Mouse (Mus musculus) liver, embryonic 14.5 days (tissue): Measurements from ENCODE around the gene Cntn1. TPM values are rescaled to one million over a fixed set of nuclear protein-coding genes. Genes with fewer than 3 reads are reported as not detected.

Experiments
- ATAC-seq: fragments of 200-750 bp; cut with Nextera tagmentation; 2 replicates; pipeline ENCODE4 v1.8.0; 2017; ENCODE audit warnings: moderate number of reproducible peaks, mild to moderate bottlenecking, moderate library complexity; ENCODE audit not compliant: insufficient read depth
- DNase-seq, 3 experiments: peaks; one replicate each; pipeline ENCODE4 v3.0.0-alpha.2; 2012 to 2013; ENCODE audit warnings: low read depth in 3 of 3, low spot score in 3 of 3
- H3K27ac ChIP-seq: fragments of 300-500 bp; sonication (generic); 2 replicates; pipeline ENCODE4 v1.5.1; 2014; ENCODE audit warnings: moderate library complexity, mild to moderate bottlenecking, control low read depth, inconsistent platforms
- H3K27me3 ChIP-seq: fragments of 300-500 bp; sonication (generic); 2 replicates; pipeline ENCODE4 v1.6.1; 2014; ENCODE audit warnings: mild to moderate bottlenecking, low read length, moderate library complexity; ENCODE audit not compliant: control insufficient read depth, insufficient read depth
- H3K36me3 ChIP-seq: fragments of 300-500 bp; sonication (generic); replicated peaks from 2 replicates; pipeline ENCODE4 v1.6.1; 2014; ENCODE audit warnings: low read depth; ENCODE audit not compliant: control insufficient read depth, insufficient read depth
- H3K4me1 ChIP-seq, 2 experiments: fragments of 200-500 bp in 1 of 2; fragments of 300-500 bp in 1 of 2; sonication (generic) in 1 of 2; replicated peaks; 2 replicates each; pipeline ENCODE4 v1.6.1; 2012 to 2014; ENCODE audit warnings: antibody characterized with exemption in 1 of 2, inconsistent platforms in 1 of 2, low read length in 1 of 2; ENCODE audit not compliant: control insufficient read depth in 2 of 2, insufficient read depth in 2 of 2
- H3K4me2 ChIP-seq: fragments of 300-500 bp; sonication (generic); 2 replicates; pipeline ENCODE4 v1.6.1; 2014; ENCODE audit warnings: low read depth, mild to moderate bottlenecking, control low read depth, moderate library complexity
- H3K4me3 ChIP-seq, 2 experiments: fragments of 200-500 bp in 1 of 2; fragments of 300-500 bp in 1 of 2; sonication (generic) in 1 of 2; 2 replicates each; pipeline ENCODE4 v1.5.1; 2012 to 2014; ENCODE audit warnings: low read depth in 2 of 2, low read length in 2 of 2, mild to moderate bottlenecking in 2 of 2, control low read depth in 1 of 2, inconsistent platforms in 1 of 2, moderate library complexity in 1 of 2; ENCODE audit not compliant: insufficient read depth in 1 of 2
- H3K9ac ChIP-seq: fragments of 300-500 bp; sonication (generic); replicated peaks from 2 replicates; pipeline ENCODE4 v1.6.1; 2014; ENCODE audit warnings: mild to moderate bottlenecking, control low read depth, moderate library complexity
- H3K9me3 ChIP-seq: fragments of 300-500 bp; sonication (generic); 2 replicates; pipeline ENCODE4 v1.6.1; 2016; ENCODE audit warnings: low read length, mixed read lengths; ENCODE audit not compliant: control insufficient read depth
- CTCF ChIP-seq: IDR thresholded peaks from 2 replicates; pipeline ENCODE4 v1.5.1; 2016; ENCODE audit warnings: antibody characterized with exemption, low read depth, control low read depth
- EP300 ChIP-seq: IDR thresholded peaks from 2 replicates; pipeline ENCODE4 v1.6.1; 2016; ENCODE audit warnings: antibody characterized with exemption, low read depth
- WGBS: fragments of 180-500 bp; shearing (Covaris S2); extraction: QIAGEN DNeasy Blood & Tissue Kit; methylation state at CpG from one replicate; pipeline ENCODE4 v1.1.7; 2014; ENCODE audit not compliant: insufficient replicate concordance; 5-methylcytosine and 5-hydroxymethylcytosine counted together
- polyA plus RNA-seq, 2 experiments: library from polyadenylated mRNA; depleted of rRNA in 1 of 2; stranded (reverse) in 1 of 2; unstranded in 1 of 2; fragments of >200 nt; fragmentation: Nextera tagmentation in 1 of 2; extraction: Ambion mirVana in 1 of 2; gene quantifications; 2 replicates each; pipeline versions ENCODE4 v1.2.1 to v1.2.3; 2012 to 2014

Gene Cntn1
- polyA plus RNA-seq, 2 experiments, result 0.02 TPM; not detected in 1

- ATAC-seq (no peak), DNase-seq (no peak)
- Histone ChIP-seq H3K9ac (no peak overlapping the region), H3K4me3 (no peak overlapping the region), H3K9me3 (no peaks in the 10 kb centered on the region), H3K4me1 (no peaks in the 10 kb centered on the region), H3K4me2 (no peak overlapping the region), H3K36me3 (no peaks in the 10 kb centered on the region), H3K27me3 (no peaks in the 10 kb centered on the region), H3K27ac (no peak overlapping the region)
- TF ChIP-seq CTCF (no peak), EP300 (no peak)
- 67% methylated on average over 6 of the region's 6 CpGs for WGBS
Observed at GRCm38 (mm10) chr15:92090787-92091186, 39.8 kb downstream of the Cntn1 start.

GRCm38 (mm10) chr15:92092041-92092440 is 41.1 kb downstream of the Cntn1 start:
- Histone ChIP-seq H3K36me3 (no peaks in the 10 kb centered on the region), H3K9me3 (no peaks in the 10 kb centered on the region), H3K27me3 (no peaks in the 10 kb centered on the region), H3K4me3 (no peak overlapping the region), H3K4me1 (no peaks in the 10 kb centered on the region), H3K4me2 (no peak overlapping the region), H3K9ac (no peak overlapping the region), H3K27ac (no peak overlapping the region)
- TF ChIP-seq CTCF (no peak), EP300 (no peak)
- WGBS, result 61% methylated on average over 3 of the region's 3 CpGs
- no peak for DNase-seq
- ATAC-seq, result no peak

DNA sequence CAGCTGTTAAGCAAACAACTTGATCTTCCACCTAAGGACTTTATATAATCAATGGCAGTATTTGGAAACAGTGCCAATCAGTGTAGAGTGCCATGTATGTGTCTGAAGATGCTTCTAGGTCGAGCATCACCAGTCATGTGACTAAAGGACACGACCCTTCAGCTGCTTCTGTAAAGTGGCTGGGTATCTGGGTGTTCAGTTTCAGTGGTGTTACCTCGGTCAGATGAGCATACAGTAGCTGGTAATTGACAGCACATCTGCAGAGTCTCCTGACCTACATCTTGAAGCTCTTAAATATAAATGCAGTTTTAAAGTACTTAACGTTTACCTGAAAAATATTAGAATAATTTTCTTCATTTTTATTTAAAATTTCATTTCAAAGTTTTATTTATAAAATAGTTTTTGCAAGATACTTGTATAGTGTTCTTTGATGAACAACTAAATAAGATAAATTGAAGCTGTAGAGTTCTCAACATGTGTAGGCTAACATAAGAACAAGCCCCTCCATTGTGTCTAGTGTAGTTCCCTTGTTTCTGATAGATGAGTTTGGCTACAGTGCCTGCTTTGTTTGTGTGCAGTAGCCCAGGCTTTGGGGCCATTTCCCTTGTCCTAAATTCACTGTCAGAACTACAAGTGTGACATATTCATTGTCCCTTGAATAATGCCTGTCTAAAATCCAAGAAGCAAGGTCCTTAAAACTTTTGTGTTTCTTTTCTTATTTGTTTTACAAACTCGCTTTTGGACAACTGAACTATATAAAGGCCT is 48.6 kb downstream of the Cntn1 start:
- ATAC-seq (no peak), DNase-seq (no peak)
- H3K9ac ChIP-seq, result no peak overlapping the region
- no peak overlapping the region for H3K27ac ChIP-seq
- no peak overlapping the region for H3K4me3 ChIP-seq
- TF ChIP-seq CTCF (no peak), EP300 (no peak)
- 33% methylated on average over 5 of the region's 5 CpGs for WGBS
- H3K9me3 ChIP-seq, result no peaks in the 10 kb centered on the region
- H3K4me1 ChIP-seq, result no peaks in the 10 kb centered on the region
- H3K4me2 ChIP-seq, result no peak overlapping the region
- no peaks in the 10 kb centered on the region for H3K36me3 ChIP-seq
- H3K27me3 ChIP-seq, result no peaks in the 10 kb centered on the region

GRCm38 (mm10) chr15:92101956-92102355 is 51.0 kb downstream of the Cntn1 start:
- H3K27me3 ChIP-seq, result no peaks in the 10 kb centered on the region
- TF ChIP-seq EP300, result no peak
- TF ChIP-seq CTCF, result no peak
- WGBS, result 63% methylated on average over 9 of the region's 9 CpGs
- DNase-seq (no peak), ATAC-seq (no peak)
- no peak overlapping the region for H3K4me2 ChIP-seq
- H3K9ac ChIP-seq, result no peak overlapping the region
- no peaks in the 10 kb centered on the region for H3K36me3 ChIP-seq
- H3K9me3 ChIP-seq, result no peaks in the 10 kb centered on the region
- no peak overlapping the region for H3K27ac ChIP-seq
- no peak overlapping the region for H3K4me3 ChIP-seq
- no peaks in the 10 kb centered on the region for H3K4me1 ChIP-seq

- H3K27ac ChIP-seq, result no peak overlapping the region
- H3K4me1 ChIP-seq, result no peaks in the 10 kb centered on the region
- no peaks in the 10 kb centered on the region for H3K9me3 ChIP-seq
- ATAC-seq, result no peak
- DNase-seq, result no peak
- no peak overlapping the region for H3K4me3 ChIP-seq
- H3K36me3 ChIP-seq, result no peaks in the 10 kb centered on the region
- H3K4me2 ChIP-seq, result no peak overlapping the region
- H3K9ac ChIP-seq, result no peak overlapping the region
- H3K27me3 ChIP-seq, result no peaks in the 10 kb centered on the region
- TF ChIP-seq EP300, result no peak
- no peak for TF ChIP-seq CTCF
Observed at GRCm38 (mm10) chr15:92112455-92112854, 61.5 kb downstream of the Cntn1 start.
